Mouse (Mus musculus) limb, embryonic 14.5 days (tissue): ENCODE results near the gene Mtus2. TPM values are rescaled to one million over a fixed set of nuclear protein-coding genes. Genes with fewer than 3 reads are reported as not detected.

Experiments
- ATAC-seq: fragments of 200-750 bp; cut with Nextera tagmentation; 2 replicates; pipeline ENCODE4 v1.8.0; 2017; ENCODE audit warnings: low read depth, moderate number of reproducible peaks, moderate TSS enrichment; ENCODE audit not compliant: low FRiP score
- DNase-seq: peaks from one replicate; pipeline ENCODE4 v3.0.0-alpha.2; 2015; ENCODE audit warnings: low spot score
- H3K27ac ChIP-seq: fragments of 300-500 bp; sonication (generic); replicated peaks from 2 replicates; pipeline ENCODE4 v1.5.1; 2014; ENCODE audit warnings: low read depth, mild to moderate bottlenecking, low read length, moderate library complexity, mixed read lengths
- H3K27me3 ChIP-seq: fragments of 300-500 bp; sonication (generic); 2 replicates; pipeline ENCODE4 v1.6.1; 2014; ENCODE audit warnings: low read length, mixed read lengths; ENCODE audit not compliant: control insufficient read depth, insufficient read depth
- H3K36me3 ChIP-seq: fragments of 300-500 bp; sonication (generic); 2 replicates; pipeline ENCODE4 v1.6.1; 2014; ENCODE audit warnings: mild to moderate bottlenecking, low read length, moderate library complexity, mixed read lengths; ENCODE audit not compliant: control insufficient read depth, insufficient read depth
- H3K4me1 ChIP-seq: fragments of 300-500 bp; sonication (generic); 2 replicates; pipeline ENCODE4 v1.6.1; 2014; ENCODE audit warnings: antibody characterized with exemption, low read length, mixed read lengths; ENCODE audit not compliant: control insufficient read depth, insufficient read depth
- H3K4me2 ChIP-seq: fragments of 300-500 bp; sonication (generic); replicated peaks from 2 replicates; pipeline ENCODE4 v1.6.1; 2014; ENCODE audit warnings: low read depth, mild to moderate bottlenecking, low read length, moderate library complexity; ENCODE audit not compliant: severe bottlenecking
- H3K4me3 ChIP-seq: fragments of 300-500 bp; sonication (generic); replicated peaks from 2 replicates; pipeline ENCODE4 v1.5.1; 2014; ENCODE audit warnings: low read length
- H3K9ac ChIP-seq: fragments of 300-500 bp; sonication (generic); 2 replicates; pipeline ENCODE4 v1.6.1; 2014; ENCODE audit warnings: mild to moderate bottlenecking, low read depth, low read length, moderate library complexity; ENCODE audit not compliant: severe bottlenecking
- H3K9me3 ChIP-seq: fragments of 300-500 bp; sonication (generic); 2 replicates; pipeline ENCODE4 v1.6.1; 2016; ENCODE audit warnings: low read length; ENCODE audit not compliant: control insufficient read depth
- POLR2A ChIP-seq: fragments of 200-500 bp; IDR thresholded peaks from 2 replicates; pipeline ENCODE4 v1.8.0; 2012; ENCODE audit warnings: inconsistent platforms, mild to moderate bottlenecking, moderate library complexity, borderline replicate concordance; ENCODE audit not compliant: insufficient read depth, insufficient read length; ENCODE audit errors: extremely low read depth
- WGBS: fragments of 180-500 bp; shearing (Covaris S2); extraction: QIAGEN DNeasy Blood & Tissue Kit; methylation state at CpG from one replicate; pipeline ENCODE4 v1.1.7; 2014; 5-methylcytosine and 5-hydroxymethylcytosine counted together
- polyA plus RNA-seq, 2 experiments: library from polyadenylated mRNA; depleted of rRNA in 1 of 2; stranded (reverse) in 1 of 2; unstranded in 1 of 2; fragments of >200 nt; fragmentation: Nextera tagmentation in 1 of 2; extraction: Ambion mirVana in 1 of 2; gene quantifications; 2 replicates each; pipeline versions ENCODE4 v1.2.1 to v1.2.3; 2012 to 2014

Gene Mtus2
- polyA plus RNA-seq, 2 experiments: 3.2 to 5.5 TPM

DNA sequence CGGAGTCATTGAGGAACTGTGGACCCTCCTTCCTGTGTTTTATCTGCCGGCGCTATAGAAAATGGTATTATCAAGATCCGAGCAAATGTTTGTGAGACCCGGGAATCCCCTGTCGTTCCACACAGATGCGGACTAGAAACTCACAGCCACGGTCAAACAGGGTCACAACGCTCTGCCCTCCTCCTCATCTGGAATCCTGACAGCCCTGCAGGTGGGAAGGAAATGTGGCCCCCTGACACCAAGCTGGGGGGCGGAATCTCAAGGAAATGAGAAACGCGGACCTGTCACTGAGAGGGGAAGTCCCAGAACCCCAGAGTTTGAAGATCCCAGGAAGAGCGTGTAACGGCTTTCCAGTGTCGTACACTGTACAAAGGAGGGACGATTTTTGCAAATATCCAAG is 396.3 kb downstream of the Mtus2 start:
- Histone ChIP-seq H3K9ac (no peak overlapping the region), H3K4me1 (peaks cover 8% of the 10 kb centered on the region; the same call in 1 of the 2 replicates), H3K36me3 (no peaks in the 10 kb centered on the region), H3K27ac (no peak overlapping the region), H3K9me3 (no peaks in the 10 kb centered on the region), H3K4me3 (no peak overlapping the region), H3K4me2 (no peak overlapping the region), H3K27me3 (no peaks in the 10 kb centered on the region)
- 67% methylated on average over 16 of the region's 16 CpGs for WGBS
- DNase-seq (no peak), ATAC-seq (no peak)
- TF ChIP-seq POLR2A: no peak

GRCm38 (mm10) chr5:148354536-148354935 is 397.4 kb downstream of the Mtus2 start:
- H3K27me3 ChIP-seq: no peaks in the 10 kb centered on the region
- peaks cover 7% of the 10 kb centered on the region; the same call in 1 of the 2 replicates for H3K4me1 ChIP-seq
- H3K36me3 ChIP-seq: no peaks in the 10 kb centered on the region
- WGBS: 49% methylated on average over 8 of the region's 8 CpGs
- TF ChIP-seq POLR2A: no peak
- no peak overlapping the region for H3K27ac ChIP-seq
- DNase-seq (no peak), ATAC-seq (no peak)
- no peak overlapping the region for H3K4me3 ChIP-seq
- H3K4me2 ChIP-seq: no peak overlapping the region
- H3K9ac ChIP-seq: no peak overlapping the region
- no peaks in the 10 kb centered on the region for H3K9me3 ChIP-seq

- Histone ChIP-seq H3K4me1 (0 out of 2 replicates have a peak, but pooled peaks cover under 1% of the 10 kb centered on the region), H3K27me3 (no peaks in the 10 kb centered on the region), H3K4me3 (no peak overlapping the region), H3K9ac (no peak overlapping the region), H3K9me3 (no peaks in the 10 kb centered on the region), H3K27ac (no peak overlapping the region), H3K4me2 (no peak overlapping the region), H3K36me3 (no peaks in the 10 kb centered on the region)
- DNase-seq: no peak
- no peak for TF ChIP-seq POLR2A
- 92% methylated on average over 3 of the region's 3 CpGs for WGBS
- no peak for ATAC-seq
Observed at GRCm38 (mm10) chr5:148355822-148356221, 398.7 kb downstream of the Mtus2 start.

DNA sequence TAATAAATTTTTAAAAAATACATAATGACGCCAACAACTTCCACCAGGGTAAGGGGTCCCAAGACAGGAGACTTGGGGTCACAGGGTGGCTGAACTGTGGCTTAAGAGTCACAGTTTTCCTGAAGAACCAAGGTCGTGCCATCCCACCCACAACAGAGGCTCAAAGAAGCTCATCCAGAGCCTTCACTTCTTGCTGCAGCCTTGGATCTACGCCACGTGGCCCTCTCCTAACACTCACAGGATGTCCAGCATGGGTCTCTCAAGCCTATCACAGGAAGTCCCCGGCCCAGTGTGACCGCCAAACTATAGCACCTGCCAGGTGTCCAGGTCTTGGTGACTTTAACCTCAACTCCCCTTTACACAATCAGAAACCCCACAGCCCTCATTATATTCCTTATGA is 400.0 kb downstream of the Mtus2 start:
- H3K4me2 ChIP-seq: no peak overlapping the region
- H3K9ac ChIP-seq: no peak overlapping the region
- H3K27ac ChIP-seq: no peak overlapping the region
- no peaks in the 10 kb centered on the region for H3K36me3 ChIP-seq
- peaks cover 6% of the 10 kb centered on the region for H3K4me1 ChIP-seq
- WGBS: 97% methylated on average over 6 of the region's 6 CpGs
- TF ChIP-seq POLR2A: no peak
- no peak for DNase-seq
- H3K27me3 ChIP-seq: no peaks in the 10 kb centered on the region
- no peak for ATAC-seq
- H3K9me3 ChIP-seq: no peaks in the 10 kb centered on the region
- H3K4me3 ChIP-seq: no peak overlapping the region

- ATAC-seq: no peak
- H3K9me3 ChIP-seq: no peaks in the 10 kb centered on the region
- DNase-seq: no peak
- no peaks in the 10 kb centered on the region for H3K27me3 ChIP-seq
- H3K36me3 ChIP-seq: no peaks in the 10 kb centered on the region
- H3K4me1 ChIP-seq: peaks cover 9% of the 10 kb centered on the region
- 91% methylated on average over 11 of the region's 11 CpGs for WGBS
- no peak overlapping the region for H3K4me3 ChIP-seq
- H3K27ac ChIP-seq: no peak overlapping the region
- H3K9ac ChIP-seq: no peak overlapping the region
- no peak overlapping the region for H3K4me2 ChIP-seq
- no peak for TF ChIP-seq POLR2A
Observed at GRCm38 (mm10) chr5:148359131-148359530, 402.0 kb downstream of the Mtus2 start.
